Mouse (Mus musculus) right cerebral cortex, postnatal 14 days (tissue): ENCODE measurements around the gene Nufip2.
"Not testable (repeated sequence)": the region's sequence is repeated elsewhere in the genome, so short reads cannot be mapped to it uniquely, and the experiment has no call there.

Experiments used
- DNase-seq: peaks from one replicate; pipeline ENCODE4 v3.0.0; 2022

The Nufip2 gene

GRCm38 (mm10) chr11:77685383-77686265, at the start of gene Nufip2:
Gene Nufip2, plus strand, starts transcription at chr11:77686155.
- peak; percentile 98 for DNase-seq

- no peak for DNase-seq
These were observed 44.6 kb upstream of the Nufip2 start for GRCm38 (mm10) chr11:77641390-77641789.

- no peak for DNase-seq
These were observed 40.5 kb upstream of the Nufip2 start for GRCm38 (mm10) chr11:77645481-77645880.

GRCm38 (mm10) chr11:77648878-77649277, 37.1 kb upstream of the Nufip2 start:
- no peak for DNase-seq

- DNase-seq, result no peak
These were observed 33.5 kb upstream of the Nufip2 start for GRCm38 (mm10) chr11:77652484-77652883.

- DNase-seq, result not testable (repeated sequence)
These were observed 32.4 kb upstream of the Nufip2 start for GRCm38 (mm10) chr11:77653406-77654190.

- no peak for DNase-seq
These were observed 26.0 kb upstream of the Nufip2 start for GRCm38 (mm10) chr11:77659986-77660385.

- DNase-seq, result no peak
These were observed 22.3 kb upstream of the Nufip2 start for GRCm38 (mm10) chr11:77663639-77664038.

GRCm38 (mm10) chr11:77664046-77664445, 21.9 kb upstream of the Nufip2 start:
- no peak for DNase-seq

- not testable (repeated sequence) for DNase-seq
These were observed 20.6 kb upstream of the Nufip2 start for GRCm38 (mm10) chr11:77665384-77665783.

GRCm38 (mm10) chr11:77666766-77667165, 19.2 kb upstream of the Nufip2 start:
- DNase-seq, result not testable (repeated sequence)

GRCm38 (mm10) chr11:77672746-77673145, 13.2 kb upstream of the Nufip2 start:
- no peak for DNase-seq

- DNase-seq, result no peak
These were observed 12.4 kb upstream of the Nufip2 start for GRCm38 (mm10) chr11:77673428-77673991.

GRCm38 (mm10) chr11:77680018-77680417, 5.9 kb upstream of the Nufip2 start:
- no peak for DNase-seq

GRCm38 (mm10) chr11:77684896-77685295, 1.1 kb upstream of the Nufip2 start:
- DNase-seq, result no peak

GRCm38 (mm10) chr11:77686346-77686840, 438 bp downstream of the Nufip2 start:
- DNase-seq, result no peak

GRCm38 (mm10) chr11:77686841-77687540, 1.0 kb downstream of the Nufip2 start:
- peak; percentile 57 for DNase-seq

- peak; percentile 34 for DNase-seq
These were observed 1.7 kb downstream of the Nufip2 start for GRCm38 (mm10) chr11:77687541-77688131.

GRCm38 (mm10) chr11:77693026-77693425, 7.1 kb downstream of the Nufip2 start:
- no peak for DNase-seq

GRCm38 (mm10) chr11:77697232-77697631, 11.3 kb downstream of the Nufip2 start:
- DNase-seq, result no peak

GRCm38 (mm10) chr11:77705920-77706319, 20.0 kb downstream of the Nufip2 start:
- DNase-seq, result no peak

GRCm38 (mm10) chr11:77709039-77709438, 23.1 kb downstream of the Nufip2 start:
- DNase-seq, result no peak
